Mouse (Mus musculus) fat pad, adult 2 months (tissue): ENCODE results near the gene Ifngr2.

Source experiments
- DNase-seq: peaks from one replicate; pipeline ENCODE4 v3.0.0-alpha.2; 2011; ENCODE audit warnings: low read depth, low spot score; ENCODE audit errors: extremely low read depth

Ifngr2 gene

DNA sequence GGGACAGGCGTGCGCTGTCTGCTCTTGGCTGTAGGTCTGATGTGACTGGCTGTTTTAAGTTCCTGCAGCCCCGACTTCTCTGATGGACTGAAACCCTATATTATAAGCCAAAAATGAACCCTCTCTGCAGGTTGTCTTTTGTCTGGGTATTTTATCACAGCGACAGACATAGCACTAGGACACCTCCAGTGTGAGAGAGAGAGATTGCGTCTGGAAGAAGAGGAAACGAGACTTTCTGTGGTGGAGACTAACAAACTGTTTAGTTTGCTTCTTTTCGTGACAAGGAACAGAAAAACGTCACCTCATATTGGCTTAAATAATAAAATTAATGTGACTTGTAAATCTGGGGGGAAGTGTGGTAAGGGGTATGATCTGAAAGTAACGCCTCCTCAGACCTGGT, 54.8 kb downstream of the Ifngr2 start:
- DNase-seq, result no peak

DNA sequence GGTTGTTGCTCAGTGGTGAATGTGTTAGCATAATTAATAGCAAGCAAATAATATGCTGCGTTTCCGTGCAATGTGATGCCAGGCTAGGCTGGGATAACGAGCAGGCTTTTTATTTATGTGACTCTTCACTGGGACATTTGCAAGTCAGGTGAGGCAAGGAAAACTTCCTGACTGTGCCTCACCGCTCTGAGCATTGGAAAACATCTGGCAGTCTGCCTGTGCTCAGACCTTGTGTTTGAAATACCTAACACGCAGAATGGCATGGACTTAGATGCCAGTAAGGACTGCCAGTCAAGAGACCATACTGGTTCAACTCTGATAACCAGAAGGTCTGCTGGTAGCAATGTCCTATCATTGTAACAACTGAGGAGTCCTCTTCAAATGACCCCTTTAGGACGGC, 58.3 kb downstream of the Ifngr2 start:
- DNase-seq, result no peak

- DNase-seq, result no peak
Observed at GRCm38 (mm10) chr16:91606958-91607357, 60.1 kb downstream of the Ifngr2 start.

- DNase-seq, result peak; percentile 90
Observed at GRCm38 (mm10) chr16:91609501-91610245, 62.8 kb downstream of the Ifngr2 start.

- no peak for DNase-seq
Observed at GRCm38 (mm10) chr16:91611248-91611647, 64.4 kb downstream of the Ifngr2 start.

DNA sequence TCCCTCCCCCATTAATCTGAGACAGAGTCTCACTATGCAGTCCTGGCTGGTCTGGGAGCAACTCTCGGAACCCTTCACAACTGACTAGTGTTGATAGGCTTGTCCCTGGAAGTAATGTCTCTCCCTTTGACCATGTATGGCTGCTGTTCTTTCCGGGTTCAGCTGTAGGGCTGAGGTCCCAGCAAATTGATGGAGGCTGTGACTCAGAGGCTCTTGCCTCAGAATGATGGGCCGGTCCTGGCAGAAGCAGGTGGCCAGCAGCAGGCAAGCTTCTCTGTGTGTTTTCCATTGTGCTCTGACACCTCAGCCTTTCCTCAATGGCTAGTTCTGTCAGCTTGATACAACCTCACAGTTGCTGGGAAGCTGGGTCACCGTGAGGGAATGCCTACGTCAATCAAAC, 65.7 kb downstream of the Ifngr2 start:
- no peak for DNase-seq

DNA sequence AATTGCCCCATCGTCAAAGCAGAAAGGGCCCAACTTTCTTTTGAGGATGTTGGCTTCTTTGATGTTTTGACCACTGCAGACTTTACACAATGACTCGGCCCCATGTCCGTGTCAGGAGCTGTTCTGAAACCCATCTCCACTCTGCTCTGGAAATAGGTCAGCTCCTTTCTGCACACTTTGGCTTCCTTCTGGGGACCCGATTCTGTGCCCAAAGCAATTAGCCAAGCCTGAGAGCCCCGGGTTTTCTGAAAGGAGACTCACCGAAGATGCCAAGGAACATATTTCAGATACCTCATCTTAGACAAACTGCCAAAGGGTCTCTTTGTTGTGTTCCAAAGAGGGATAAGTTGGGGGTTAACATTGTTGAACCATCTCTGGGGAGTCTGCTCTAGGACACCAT, 67.7 kb downstream of the Ifngr2 start:
- DNase-seq, result no peak
